Mouse (Mus musculus) kidney, postnatal 25 days (tissue): ENCODE results near the gene Cemip.
"Not testable (repeated sequence)": the region's sequence is repeated elsewhere in the genome, so short reads cannot be mapped to it uniquely, and the experiment has no call there.

Source experiments
- DNase-seq, 2 experiments: peaks; one replicate each; pipeline ENCODE4 v3.0.0; 2021; ENCODE audit warnings: mixed read lengths in 2 of 2

Gene Cemip

DNA sequence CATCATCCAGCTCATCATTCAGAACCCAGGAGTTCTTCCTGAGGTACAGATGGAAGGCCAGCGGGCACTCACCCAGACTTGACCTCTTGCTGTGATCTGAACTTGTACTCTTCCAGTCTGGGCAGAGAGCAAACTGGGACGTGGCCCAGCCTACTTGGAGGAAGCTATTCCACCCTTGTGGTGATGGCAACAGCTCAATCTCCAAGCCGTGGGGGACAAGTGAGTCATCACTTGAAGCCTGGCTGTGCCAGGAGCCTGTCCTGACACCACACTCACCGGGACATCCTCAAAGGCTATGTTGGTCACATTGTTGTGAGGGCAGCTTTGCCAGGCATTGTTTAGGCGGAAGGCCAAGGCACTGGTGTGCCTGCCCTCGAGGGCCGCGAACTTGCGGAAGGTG, 133.8 kb downstream of the Cemip start:
- DNase-seq: no peak

DNA sequence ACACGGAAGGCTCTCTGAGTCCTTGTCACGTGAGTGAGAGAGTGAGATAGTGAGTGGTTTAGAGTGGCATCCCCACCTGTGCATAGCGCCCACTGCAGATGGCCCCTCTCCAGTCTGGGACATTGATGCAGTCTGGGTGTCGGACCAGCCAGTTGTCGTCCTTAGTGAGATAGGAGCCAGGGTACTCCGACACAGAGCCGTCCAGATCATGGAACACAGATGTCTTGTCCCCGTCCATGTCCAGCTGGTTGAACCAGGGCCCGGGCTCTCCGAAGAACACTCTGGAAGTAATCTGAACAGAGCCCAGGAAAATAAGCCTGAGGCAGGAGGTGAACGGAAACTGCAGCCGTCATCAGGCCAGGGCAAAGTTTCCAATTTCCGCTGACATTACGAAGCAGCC, 135.0 kb downstream of the Cemip start:
- DNase-seq: peak in 1 of 2 experiments; percentile 43

DNA sequence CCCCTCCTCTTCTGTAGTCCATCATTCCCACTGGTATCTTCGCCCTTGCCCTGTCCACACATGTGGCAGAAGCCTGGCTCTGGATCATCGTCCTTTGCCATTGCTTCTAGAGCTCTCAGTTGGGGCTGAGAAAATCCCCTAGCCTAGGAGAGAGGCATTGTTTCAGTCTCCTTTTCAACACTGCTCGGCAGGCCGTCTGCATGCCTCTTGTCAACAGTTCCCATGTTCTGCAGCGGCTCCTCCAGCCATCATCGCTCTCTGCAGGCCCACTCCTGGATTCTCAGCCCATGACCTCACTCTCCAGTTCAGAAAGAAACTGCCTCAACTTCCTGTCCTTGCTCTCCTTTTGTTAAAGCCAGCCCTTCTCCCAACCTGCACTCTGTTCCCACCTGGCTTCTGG, 136.6 kb downstream of the Cemip start:
- no peak for DNase-seq

DNA sequence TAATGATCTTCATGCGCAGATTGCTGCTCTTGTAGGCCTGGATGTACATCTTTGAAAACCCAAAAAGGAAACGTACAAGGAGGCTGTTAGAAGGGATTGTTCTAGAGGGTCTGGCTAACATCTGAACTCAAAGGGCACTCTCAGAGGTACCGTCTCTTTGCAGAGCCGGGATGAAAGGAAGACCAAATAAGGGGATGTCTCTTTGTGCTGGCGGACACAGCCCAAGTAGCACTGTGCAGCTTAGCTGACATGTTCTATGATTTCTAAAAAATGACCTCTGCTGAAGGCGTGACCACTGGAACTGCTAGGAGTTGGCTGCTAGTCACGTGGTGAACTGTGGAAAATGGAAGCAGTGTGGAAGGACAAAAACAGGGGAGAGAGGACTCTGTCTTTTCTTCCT, 137.6 kb downstream of the Cemip start:
- DNase-seq: no peak

DNA sequence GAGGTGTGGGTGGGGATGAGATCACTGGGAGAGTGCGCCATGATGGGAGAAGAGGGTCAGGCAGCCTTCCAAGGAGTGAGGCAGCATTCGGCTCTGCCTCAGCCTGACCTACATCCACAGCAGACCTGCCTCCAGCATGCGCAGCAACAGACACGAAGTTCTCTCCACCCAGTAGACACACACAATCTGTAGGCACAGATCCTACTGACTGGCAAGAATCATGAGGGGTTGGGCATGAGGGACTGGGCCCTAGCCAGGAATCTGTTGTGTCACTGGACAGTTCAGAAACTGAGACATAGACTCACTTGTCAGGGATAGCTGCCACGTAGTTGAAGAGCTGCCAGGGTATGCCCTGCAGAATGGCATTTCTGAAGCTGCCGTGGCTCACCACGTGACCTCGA, 144.6 kb downstream of the Cemip start:
- DNase-seq: no peak

DNA sequence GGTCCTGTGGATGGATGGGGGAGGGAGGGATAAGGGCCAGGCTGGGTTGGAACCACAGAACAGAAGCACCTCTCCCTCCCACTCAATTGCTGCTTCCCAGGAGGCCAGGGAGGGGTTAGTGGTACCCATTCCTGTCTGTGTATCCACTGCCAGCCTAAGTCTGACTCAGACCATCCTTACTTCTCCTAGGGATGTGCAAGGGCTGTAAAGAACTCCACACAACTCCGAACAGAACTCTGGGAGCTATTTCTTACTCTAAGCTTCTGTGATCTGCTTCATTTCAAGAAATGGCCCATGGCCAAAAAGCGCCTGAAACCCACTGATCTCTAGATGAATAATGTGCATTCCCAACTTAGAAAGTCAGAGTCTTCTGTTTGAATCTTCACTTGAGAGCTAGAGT, 146.2 kb downstream of the Cemip start:
- DNase-seq: no peak

DNA sequence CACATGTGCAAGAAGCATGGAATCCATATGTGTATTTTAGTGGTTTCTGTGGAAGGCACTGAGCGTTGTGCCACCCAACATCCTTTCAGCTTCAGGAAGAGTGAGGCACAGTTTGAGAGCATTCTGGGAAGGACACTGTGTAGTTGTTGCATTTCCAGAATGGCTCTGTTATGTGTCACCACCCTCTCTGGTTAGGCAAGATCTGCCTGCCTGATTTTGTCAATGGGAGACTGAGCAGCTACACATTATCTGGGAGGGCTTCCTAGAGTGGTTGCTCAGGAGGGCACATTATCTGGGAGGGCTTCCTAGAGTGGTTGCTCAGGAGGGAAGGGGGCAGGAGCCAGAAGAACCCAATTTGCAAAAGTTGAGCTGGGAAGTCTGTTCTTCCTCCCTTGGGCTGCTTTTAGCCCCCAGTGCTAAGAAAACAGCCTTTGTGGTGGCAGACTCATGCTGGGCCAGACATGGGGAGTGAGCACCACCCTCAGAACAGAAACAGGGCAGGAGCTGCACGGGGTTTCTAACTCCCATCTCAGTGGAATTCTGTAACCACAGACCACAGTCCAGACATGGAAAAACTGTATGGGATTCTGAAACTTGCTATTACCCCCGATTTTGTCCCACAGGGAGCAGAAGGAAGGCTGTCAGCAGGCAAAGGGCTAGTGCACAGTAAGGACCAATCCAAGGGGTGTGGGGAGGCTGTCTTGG, 147.1 kb downstream of the Cemip start:
- no peak for DNase-seq

DNA sequence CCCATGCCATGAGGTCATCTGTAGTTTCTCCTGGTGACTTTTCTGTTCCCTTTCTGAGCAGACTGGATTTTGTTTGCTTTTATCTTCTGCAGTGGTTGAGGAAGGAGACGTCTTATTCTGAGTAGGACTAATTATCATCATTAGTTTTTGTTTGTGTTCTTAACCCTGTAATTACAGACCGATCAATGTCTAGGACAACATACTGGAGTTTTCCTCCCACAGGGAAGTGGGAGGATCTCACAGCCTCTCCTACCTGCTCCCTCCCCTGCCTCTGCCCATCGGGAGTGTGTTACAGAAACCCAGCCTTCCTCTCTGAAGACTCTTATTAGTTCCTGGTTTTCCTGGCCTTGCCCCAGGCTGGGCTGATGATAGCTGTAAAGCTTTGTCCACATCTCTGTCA, 164.7 kb downstream of the Cemip start:
- DNase-seq: no peak

DNA sequence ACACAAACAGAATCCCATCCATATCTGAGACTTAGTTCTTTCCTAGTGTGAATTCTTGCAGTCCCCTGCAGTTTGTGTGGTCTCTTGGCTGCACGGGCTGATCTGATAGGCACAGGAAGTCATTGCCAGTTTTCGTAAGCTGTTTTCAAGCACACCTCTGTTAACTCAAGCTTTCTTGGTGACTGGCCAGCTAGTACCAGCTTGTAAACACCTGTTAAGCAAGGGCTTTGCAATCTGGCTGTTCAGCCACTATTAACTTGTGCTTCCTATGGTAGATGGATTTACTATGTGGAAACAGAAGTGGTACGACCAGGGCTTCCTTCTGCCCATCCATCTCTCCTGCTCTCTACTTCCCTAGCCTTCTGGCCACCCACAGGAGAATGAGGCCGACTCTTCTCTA, 166.1 kb downstream of the Cemip start:
- DNase-seq: no peak

DNA sequence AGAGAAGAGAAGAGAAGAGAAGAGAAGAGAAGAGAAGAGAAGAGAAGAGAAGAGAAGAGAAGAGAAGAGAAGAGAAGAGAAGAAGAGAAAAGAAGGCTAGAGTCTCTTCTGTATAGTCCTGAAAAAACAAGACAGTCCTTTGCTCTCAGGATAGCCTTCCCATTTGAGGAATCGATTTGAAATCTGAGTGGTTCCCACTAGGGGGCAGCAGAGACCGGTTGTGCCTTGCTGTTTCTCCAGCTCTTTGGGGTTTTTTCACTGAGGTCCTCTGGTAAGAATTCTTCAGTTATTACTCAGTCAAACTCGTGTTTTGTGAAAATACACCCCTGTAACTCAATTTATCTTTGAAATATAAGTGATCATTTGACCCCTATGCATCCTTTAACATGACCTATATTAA, 171.7 kb downstream of the Cemip start:
- DNase-seq: peak; percentile 67 to 91

DNA sequence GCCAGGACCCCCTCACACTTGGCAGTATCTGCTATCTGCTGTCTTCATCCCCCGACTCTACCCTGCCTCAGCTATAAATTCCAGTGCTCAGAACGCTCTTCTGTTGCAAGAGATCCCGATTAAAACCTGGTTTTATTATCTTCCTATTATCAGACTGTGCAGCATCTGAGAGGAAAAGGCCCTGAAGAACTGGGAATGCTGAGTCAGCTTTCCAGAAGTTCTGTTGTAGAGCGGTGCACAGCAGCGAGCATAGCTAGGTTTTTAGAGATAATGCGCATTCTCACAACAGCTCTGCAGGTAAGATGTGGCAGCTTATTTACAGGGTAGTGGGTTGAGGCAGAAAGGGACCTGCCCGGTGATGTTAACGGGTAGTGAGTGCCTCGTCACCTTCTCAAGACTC, 172.3 kb downstream of the Cemip start:
- no peak for DNase-seq

DNA sequence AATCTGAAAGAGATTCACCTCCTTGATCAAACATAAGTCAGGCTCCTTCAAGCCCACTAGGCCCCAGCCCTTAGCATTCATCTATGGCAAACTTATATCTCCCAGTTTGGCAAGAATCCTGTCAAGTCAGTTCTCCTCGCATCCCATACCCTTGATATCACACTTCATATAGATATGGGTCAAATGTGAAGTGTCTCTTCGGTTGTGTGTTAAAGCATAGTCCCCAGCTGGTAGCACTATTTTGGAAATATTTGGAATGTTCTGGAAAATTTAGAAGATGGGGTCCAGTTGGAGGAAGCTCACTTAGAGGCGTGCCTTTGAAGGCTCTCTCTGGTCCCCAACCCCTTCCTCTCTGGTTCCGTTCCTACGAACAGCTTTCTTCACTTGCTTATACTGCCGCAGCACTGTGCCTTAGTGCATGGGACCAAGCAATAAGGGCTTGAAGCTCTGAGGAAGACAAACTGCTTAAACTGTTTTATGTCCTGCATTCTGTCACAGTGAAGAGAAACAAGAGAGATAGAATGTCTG, 172.8 kb downstream of the Cemip start:
- no peak for DNase-seq

DNA sequence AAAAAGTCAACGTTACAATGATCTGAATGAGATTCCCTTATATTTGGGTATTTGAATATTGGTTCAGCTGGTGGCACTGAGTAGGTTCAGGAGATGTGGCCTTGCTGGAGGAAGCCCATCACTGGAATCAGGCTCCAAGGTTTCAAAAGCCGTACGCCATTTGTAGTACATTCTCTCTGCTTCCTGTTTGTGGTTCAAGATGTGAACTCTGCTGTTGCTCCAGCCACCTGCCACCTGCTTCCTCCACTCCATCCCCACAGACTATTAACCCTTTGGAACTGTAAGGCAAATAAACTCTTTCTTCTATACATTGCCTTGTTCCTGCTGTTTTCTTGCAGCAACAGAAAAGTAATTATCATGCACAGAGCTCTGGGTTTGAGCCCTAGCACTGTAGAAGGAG, 174.4 kb downstream of the Cemip start:
- DNase-seq: no peak

DNA sequence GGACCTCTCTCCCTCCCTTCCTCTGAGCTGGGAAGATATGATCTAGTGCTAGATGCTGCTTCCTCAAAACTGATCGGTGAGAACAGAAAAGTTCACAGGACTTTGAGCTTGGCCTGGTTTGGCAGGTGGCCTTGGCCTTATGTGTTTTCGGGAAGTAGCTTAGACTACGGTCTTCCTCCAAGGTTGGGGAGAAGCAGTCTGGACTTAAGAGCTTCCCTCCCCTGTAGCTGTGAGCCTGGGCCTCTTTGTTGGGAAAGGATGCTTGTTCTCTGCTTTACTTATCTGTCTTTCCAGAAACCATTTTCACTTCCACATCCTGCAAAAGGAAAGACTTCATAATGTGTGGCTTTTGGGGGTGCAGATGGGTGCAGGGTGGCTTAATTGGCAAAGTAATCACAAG, 181.5 kb downstream of the Cemip start:
- DNase-seq: no peak

DNA sequence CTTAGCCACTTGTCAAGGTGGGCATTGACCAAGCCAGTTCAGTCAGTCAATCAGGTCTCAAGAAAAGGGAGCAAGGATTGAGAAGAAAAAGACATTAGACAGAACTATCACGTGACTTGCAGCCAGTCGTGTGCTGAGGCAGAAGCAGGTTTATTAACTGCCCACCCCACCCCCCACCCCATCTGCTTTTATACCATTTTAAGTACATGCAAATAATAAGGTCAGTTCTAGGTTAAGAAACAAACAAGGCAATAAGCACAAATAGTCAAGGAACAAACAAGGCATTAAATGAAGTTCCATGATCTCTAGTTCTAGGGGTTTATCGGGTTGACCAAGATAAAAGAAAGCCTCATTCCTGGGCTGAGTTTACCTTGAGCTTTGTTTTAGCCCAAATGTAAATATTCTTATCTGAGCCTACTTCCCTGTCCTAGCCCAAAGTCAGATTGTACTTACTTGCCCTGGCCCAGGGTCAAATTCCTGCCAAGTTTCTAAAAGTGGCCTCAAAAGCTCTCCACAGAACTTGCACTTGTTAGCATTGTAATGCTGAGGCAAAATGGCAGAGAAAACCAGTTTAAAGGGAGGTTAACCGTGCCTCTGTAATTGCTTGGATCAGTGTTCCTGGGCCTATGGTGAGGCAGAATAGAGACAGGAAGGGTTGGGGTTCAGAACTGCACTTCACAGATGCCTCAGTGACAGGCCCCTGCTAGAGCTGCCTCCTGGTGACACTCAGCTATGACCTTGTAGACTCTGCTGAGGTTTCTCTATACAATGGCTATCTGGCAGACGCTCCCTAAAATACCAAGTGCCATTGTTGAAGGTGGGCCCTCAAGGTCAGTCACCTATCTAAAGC, 183.8 kb downstream of the Cemip start:
- DNase-seq: no peak

DNA sequence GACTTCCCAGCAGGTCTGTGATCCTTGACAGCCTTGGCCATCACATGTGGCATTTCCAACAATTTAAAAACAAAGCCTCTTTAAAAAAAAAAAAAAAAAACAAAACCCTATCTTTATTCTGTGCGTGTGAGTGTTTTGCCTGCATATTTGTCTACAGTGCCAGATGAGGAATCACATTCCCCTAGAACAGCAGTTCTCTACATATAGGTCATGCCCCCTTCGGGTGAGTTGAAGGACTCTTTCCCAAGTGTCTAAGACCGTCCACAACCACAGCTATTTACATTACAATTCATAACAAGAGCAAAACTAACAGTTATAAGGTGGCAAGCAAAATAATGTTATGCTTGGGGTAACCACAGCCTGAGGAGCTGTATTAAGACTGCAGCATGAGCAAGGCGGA, 184.9 kb downstream of the Cemip start:
- DNase-seq: no peak

DNA sequence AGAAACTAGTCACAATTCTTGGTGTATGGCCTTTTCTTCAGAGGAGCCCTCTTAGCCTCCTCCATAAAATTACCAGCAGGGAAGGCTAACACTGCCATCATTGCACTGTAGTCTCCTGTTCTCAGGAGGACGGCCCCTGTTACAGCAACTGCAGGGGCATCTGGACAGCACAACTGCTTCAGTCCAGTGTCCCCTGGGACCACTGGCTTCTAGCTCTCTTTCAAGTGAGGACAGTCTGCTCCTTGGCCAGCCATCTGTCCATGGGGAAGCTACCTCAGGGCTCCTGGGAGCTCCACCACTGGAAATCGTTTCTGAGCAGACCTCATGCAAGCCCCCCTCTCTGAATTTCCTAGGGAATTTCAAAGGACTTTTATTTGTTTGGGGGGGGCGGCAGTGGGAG, 185.8 kb downstream of the Cemip start:
- no peak for DNase-seq

DNA sequence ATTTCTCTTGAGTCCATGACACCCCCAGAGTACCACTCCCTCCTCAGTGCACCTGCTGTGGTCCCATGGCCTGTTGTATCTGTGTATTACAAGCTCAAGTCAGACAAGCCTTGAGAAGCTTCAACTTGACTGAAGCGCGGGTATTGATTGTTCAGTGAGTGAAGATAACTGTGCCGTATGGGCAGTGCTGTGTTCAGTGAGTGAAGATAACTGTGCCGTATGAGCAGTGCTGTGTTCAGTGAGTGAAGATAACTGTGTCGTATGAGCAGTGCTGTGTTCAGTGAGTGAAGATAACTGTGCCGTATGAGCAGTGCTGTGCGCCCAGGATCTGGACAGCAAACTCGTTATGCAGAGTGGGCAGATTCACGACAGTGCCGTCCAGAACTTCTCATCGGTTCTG, 188.0 kb downstream of the Cemip start:
- DNase-seq: no peak

DNA sequence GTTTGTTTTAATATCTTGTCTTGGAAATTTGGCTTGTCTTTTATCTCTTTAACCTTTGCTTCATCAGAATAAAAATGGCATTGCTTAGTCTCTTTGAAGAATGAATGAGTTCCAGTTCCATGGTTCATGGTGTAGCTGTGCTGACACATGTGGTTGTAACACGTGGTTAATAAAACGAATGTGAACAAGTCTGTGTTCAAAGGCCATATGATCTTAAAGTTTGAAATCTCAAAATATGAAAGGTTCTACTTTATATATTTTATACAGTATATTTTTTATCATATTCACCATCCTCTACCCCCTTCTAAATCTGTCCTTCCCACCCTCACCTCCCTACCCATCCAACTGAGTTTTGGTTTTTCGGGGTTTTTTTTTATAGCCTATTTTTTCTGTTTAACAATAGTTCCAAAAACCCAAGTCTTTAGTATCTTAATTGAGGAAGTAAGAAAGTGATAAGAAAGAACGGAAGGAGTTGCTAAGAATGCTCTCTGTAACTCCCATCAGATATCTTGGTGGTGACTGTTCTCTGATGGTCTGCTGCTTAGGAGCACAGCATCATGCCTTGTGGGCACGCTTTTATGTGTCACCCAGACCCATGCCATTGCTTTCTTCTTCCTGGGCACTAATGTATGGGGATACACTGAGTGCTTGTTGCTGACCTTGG, 190.1 kb downstream of the Cemip start:
- DNase-seq: no peak

DNA sequence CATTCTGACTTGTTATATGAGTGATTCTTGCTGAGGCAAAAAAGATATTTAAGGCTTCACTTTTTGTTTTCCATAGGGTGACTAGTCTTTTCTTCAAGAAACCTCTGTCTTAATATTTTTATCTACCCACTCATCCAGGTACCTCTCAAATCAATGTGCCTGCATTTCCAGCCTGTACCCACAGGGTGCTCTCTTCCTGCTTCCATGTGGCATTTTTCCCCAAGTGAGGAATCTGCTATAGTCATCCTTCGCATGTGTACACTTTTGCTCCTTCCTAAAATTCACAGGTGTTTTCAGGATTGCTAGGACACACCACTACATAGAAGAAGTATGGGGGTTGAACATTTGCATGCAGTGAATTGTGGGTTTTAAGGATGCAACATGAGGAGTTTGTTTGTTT, 192.0 kb downstream of the Cemip start:
- DNase-seq: no peak

DNA sequence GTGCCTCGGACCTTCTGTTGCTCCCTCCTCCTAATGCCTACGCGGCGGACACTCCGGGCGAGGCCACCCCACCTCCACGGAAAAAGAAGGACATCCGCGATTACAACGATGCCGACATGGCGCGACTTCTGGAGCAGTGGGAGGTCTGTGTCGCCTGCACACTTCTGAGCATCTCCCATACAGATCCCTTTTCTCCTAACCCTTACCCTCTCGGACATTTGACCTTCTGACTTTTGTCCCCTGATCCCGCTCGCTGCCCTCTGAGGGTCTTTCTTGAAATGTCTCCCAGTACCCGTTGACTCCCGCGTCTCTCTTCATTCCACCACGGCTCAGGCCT, 194.0 kb downstream of the Cemip start:
- DNase-seq: no peak

DNA sequence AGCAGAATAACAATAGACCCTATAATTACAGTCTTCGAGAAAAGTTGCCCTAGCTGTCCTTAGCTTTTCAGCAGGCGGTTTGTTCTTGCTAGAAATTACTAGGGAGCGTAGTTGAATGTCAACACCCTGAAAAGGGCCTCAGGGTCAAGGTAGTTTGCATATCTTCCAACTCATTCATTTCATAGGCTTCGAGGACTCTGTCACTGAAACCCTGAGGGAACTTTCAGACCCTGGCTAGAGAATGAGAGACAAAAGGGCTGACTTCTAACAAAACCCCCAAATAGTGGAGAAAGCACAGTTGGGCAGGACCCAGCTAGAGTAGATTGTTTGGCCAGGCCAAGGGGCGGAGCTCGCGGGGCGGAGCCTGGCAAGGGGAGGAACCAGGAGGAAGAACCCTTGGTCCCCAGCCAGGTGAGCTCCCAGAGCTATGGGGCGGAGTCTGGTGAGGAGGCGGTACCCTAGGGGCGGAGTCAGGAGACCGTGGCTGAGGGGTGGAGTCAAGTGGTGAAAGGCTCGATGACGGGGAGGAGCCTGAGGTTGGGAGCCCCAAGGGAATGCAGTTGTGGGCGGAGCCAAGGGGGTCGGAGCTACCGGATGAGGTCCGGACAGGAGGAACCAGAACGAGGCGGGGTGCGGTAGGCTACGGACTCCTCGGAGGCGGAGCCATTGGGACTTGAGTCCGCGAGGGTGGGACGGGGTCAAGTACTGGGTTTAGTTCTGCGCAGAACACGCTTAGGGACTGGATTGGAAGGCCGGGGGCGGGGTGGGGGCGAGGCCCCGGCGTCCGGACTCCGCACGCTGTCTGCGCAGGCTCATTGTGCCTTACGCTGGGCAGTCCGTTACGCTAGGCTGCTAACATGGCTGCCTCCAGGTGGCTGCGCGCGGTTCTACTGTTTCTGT, 194.6 kb downstream of the Cemip start:
- peak; percentile 100 for DNase-seq

DNA sequence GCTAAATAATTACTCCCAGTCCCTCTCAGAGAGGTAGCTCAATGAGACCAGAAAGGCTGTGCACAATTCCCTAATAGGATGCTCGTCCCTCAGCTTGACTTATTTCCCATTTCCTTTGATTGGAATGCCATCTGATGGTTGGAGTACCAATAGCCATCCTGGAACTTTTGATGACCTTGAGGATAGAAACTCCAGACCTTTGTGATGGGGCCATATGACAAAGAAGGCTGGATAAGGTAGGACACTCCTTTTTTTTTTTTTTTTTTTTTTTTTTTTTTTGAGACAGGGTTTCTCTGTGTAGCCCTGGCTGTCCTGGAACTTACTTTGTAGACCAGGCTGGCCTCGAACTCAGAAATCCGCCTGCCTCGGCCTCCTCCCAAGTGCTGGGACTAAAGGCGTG, 196.4 kb downstream of the Cemip start:
- DNase-seq: not testable (repeated sequence)
